Mouse (Mus musculus) ovary, postnatal 10 days (tissue): Measurements from ENCODE around the gene Dbndd1.
"Not testable (repeated sequence)": the region's sequence is repeated elsewhere in the genome, so short reads cannot be mapped to it uniquely, and the experiment has no call there.

Experiments used
- DNase-seq: peaks from one replicate; pipeline ENCODE4 v3.0.0; 2022; ENCODE audit warnings: low spot score

Gene Dbndd1

GRCm38 (mm10) chr8:123514781-123515539, at the start of gene Dbndd1:
Dbndd1 (minus strand) TSS chr8:123515463.
- peak; percentile 9 for DNase-seq

GRCm38 (mm10) chr8:123564221-123564620, 49.0 kb upstream of the Dbndd1 start:
- not testable (repeated sequence) for DNase-seq

GRCm38 (mm10) chr8:123537641-123538040, 22.4 kb upstream of the Dbndd1 start:
- peak; percentile 28 for DNase-seq

- no peak for DNase-seq
Measured at GRCm38 (mm10) chr8:123536990-123537380, 21.7 kb upstream of the Dbndd1 start.

- no peak for DNase-seq
Measured at GRCm38 (mm10) chr8:123536242-123536989, 21.2 kb upstream of the Dbndd1 start.

- DNase-seq, result no peak
Measured at GRCm38 (mm10) chr8:123527720-123528489, 12.6 kb upstream of the Dbndd1 start.

- not testable (repeated sequence) for DNase-seq
Measured at GRCm38 (mm10) chr8:123520048-123520447, 4.8 kb upstream of the Dbndd1 start.

- peak; percentile 53 for DNase-seq
Measured at GRCm38 (mm10) chr8:123518667-123519066, 3.4 kb upstream of the Dbndd1 start, which contains the start of gene Gas8. Gas8 (plus strand) TSS chr8:123518834.

- DNase-seq, result no peak
Measured at GRCm38 (mm10) chr8:123518172-123518571, 2.9 kb upstream of the Dbndd1 start.

- no peak for DNase-seq
Measured at GRCm38 (mm10) chr8:123516596-123516995, 1.3 kb upstream of the Dbndd1 start.

GRCm38 (mm10) chr8:123515540-123515897, 256 bp upstream of the Dbndd1 start:
- no peak for DNase-seq

- no peak for DNase-seq
Measured at GRCm38 (mm10) chr8:123514136-123514535, 1.1 kb downstream of the Dbndd1 start.

- no peak for DNase-seq
Measured at GRCm38 (mm10) chr8:123510819-123511218, 4.4 kb downstream of the Dbndd1 start.

- no peak for DNase-seq
Measured at GRCm38 (mm10) chr8:123507153-123507552, 8.1 kb downstream of the Dbndd1 start.

- no peak for DNase-seq
Measured at GRCm38 (mm10) chr8:123505695-123506094, 9.6 kb downstream of the Dbndd1 start.

GRCm38 (mm10) chr8:123505267-123505666, 10.0 kb downstream of the Dbndd1 start:
- DNase-seq, result no peak

GRCm38 (mm10) chr8:123504591-123505195, 10.6 kb downstream of the Dbndd1 start:
- no peak for DNase-seq

GRCm38 (mm10) chr8:123503801-123504467, 11.3 kb downstream of the Dbndd1 start:
- no peak for DNase-seq

GRCm38 (mm10) chr8:123502192-123502591, 13.1 kb downstream of the Dbndd1 start:
- DNase-seq, result no peak

- DNase-seq, result no peak
Measured at GRCm38 (mm10) chr8:123499556-123499955, 15.7 kb downstream of the Dbndd1 start.

- no peak for DNase-seq
Measured at GRCm38 (mm10) chr8:123498963-123499362, 16.3 kb downstream of the Dbndd1 start.

GRCm38 (mm10) chr8:123497699-123498098, 17.6 kb downstream of the Dbndd1 start:
- no peak for DNase-seq
